Mouse (Mus musculus): ENCODE results near the gene C1s2.

- no peak for TF ChIP-seq CTCF (IDR thresholded peaks at IDR 0.05; ENCODE audit: control insufficient read depth, insufficient read depth, insufficient replicate concordance, low read depth, low read length)
- TF ChIP-seq POLR2A (IDR thresholded peaks at IDR 0.05; ENCODE audit: control insufficient read depth, low read depth, low read length) = no peak
These were observed 26.1 kb upstream of the C1s2 start for GRCm38 (mm10) chr6:124661995-124662394.
